Mouse (Mus musculus) ES-E14 (cell line): Measurements from ENCODE around the gene Bhmt2. TPM values are rescaled to one million over a fixed set of nuclear protein-coding genes. Genes with fewer than 3 reads are reported as not detected.

Experiments
- DNase-seq: peaks from one replicate; pipeline ENCODE4 v3.0.0-alpha.2; 2013; ENCODE audit warnings: low read depth, low spot score
- H3K27ac ChIP-seq: 2 replicates; pipeline ENCODE4 v1.5.1; 2012; ENCODE audit warnings: low read depth, mild to moderate bottlenecking, low read length, moderate library complexity, mixed read lengths; ENCODE audit not compliant: poor library complexity, insufficient read depth, severe bottlenecking
- H3K36me3 ChIP-seq: 2 replicates; pipeline ENCODE4 v1.6.1; 2012; ENCODE audit warnings: mild to moderate bottlenecking, low read length, moderate library complexity, mixed read lengths; ENCODE audit not compliant: control insufficient read depth, poor library complexity, insufficient read depth, severe bottlenecking
- H3K4me1 ChIP-seq, 2 experiments: fragments of 150-350 bp in 1 of 2; sonication (generic) in 1 of 2; 2 replicates each; pipeline ENCODE4 v1.6.1; 2012; ENCODE audit warnings: low read length in 2 of 2, mild to moderate bottlenecking in 1 of 2, mixed read lengths in 1 of 2; ENCODE audit not compliant: control insufficient read depth in 2 of 2, insufficient read depth in 2 of 2, poor library complexity in 1 of 2
- H3K4me3 ChIP-seq, 2 experiments: fragments of 150-350 bp in 1 of 2; sonication (generic) in 1 of 2; 2 replicates each; pipeline ENCODE4 v1.5.1; 2012; ENCODE audit warnings: low read length in 2 of 2, low read depth in 1 of 2, mild to moderate bottlenecking in 1 of 2, mixed read lengths in 1 of 2; ENCODE audit not compliant: insufficient read depth in 1 of 2, poor library complexity in 1 of 2, severe bottlenecking in 1 of 2
- H3K9ac ChIP-seq: 2 replicates; pipeline ENCODE4 v1.6.1; 2012; ENCODE audit warnings: low read depth, mild to moderate bottlenecking, low read length, mixed read lengths; ENCODE audit not compliant: poor library complexity, insufficient read depth, severe bottlenecking
- H3K9me3 ChIP-seq: fragments of 150-350 bp; sonication (generic); 2 replicates; pipeline ENCODE4 v1.6.1; 2012; ENCODE audit warnings: low read depth, mild to moderate bottlenecking, low read length; ENCODE audit not compliant: control insufficient read depth, insufficient read depth
- CHD2 ChIP-seq: IDR thresholded peaks from 2 replicates; pipeline ENCODE4 v1.6.1; 2014; ENCODE audit warnings: mild to moderate bottlenecking, low read depth, low read length, inconsistent platforms
- HCFC1 ChIP-seq: IDR thresholded peaks from 2 replicates; pipeline ENCODE4 v1.6.1; 2012; ENCODE audit warnings: low read length, inconsistent platforms, borderline replicate concordance; ENCODE audit not compliant: insufficient read depth
- MAFK ChIP-seq: IDR thresholded peaks from 2 replicates; pipeline ENCODE4 v1.6.1; 2014; ENCODE audit warnings: mild to moderate bottlenecking, low read depth, low read length, inconsistent platforms; ENCODE audit not compliant: insufficient read depth
- ZC3H11A ChIP-seq: IDR thresholded peaks from 2 replicates; pipeline ENCODE4 v1.6.1; 2012; ENCODE audit warnings: low read depth, mild to moderate bottlenecking, inconsistent platforms, low read length, borderline replicate concordance
- ZNF384 ChIP-seq: IDR thresholded peaks from 2 replicates; pipeline ENCODE4 v1.6.1; 2012; ENCODE audit warnings: low read depth, low read length, inconsistent platforms
- in situ Hi-C, 2 experiments: fragments of 600-800 bp; cut with MboI; formaldehyde crosslinking; loops; one replicate each; pipeline ENCODE4 v1.15.1; 2025; ENCODE audit warnings: low sequenced_read_pairs in 2 of 2, inconsistent platforms in 1 of 2; ENCODE audit not compliant: unreplicated experiment in 2 of 2
- total RNA-seq: library from RNA; depleted of rRNA; stranded (reverse); fragments of 300-350 nt; gene quantifications from 2 replicates; pipeline ENCODE4 v1.2.3, GENCODE M21; 2012

Bhmt2 gene
- total RNA-seq, 1 experiment: 0.62 TPM

DNA sequence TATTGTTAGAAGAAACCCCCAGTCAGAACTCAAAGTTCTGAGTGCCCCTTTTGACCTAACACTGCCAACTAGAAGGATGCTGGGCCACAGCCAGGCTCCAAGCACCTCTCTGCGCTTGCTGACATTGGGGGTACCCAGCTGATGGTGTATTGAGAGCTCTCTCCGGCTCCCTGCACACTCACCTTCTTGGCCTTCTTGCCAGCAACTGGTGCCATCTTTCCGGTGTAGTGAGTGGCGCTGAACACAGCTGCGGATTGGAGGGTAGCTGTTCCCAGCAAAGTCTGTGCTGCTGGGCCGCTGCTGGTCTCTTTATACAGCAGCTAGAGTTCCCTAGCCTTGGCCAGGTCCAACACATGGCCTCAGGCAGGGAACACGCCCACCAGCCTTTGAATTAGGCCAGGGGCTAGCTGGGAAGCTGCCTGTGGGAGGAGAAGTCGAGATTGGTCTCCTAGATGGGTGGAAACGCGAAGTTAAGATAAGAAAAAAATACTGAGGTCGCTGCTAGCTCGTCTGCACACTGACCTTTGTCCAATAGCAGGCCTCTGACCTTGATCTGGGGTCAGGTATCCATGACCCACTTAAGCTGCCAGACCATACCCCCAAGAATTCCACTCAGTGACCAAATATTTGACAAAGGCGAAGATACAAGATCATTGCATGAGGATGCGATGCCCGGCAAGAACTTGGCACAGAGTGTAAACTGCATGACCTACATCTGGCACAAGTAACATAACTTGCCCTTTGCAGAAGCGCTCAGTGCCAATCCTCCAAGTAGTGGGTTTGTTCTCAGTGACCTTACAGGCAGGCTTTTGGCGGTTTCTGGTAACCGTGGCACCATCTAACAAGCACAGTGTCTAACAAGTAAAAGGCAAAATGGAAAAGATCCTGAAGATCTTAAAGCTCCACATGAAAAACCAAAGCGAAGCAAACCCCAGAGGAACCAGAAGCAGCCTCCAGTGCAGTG is 36.5 kb downstream of the Bhmt2 start, which contains the start of gene Bhmt:
Gene Bhmt, minus strand, starts transcription at position 680 of the 964 bp plus-strand sequence.
- in situ Hi-C loops: no loop called here
- peaks cover 0 to 3% of the 10 kb centered on the region in 2 experiments; a peak in 1 of 4 replicates for H3K4me1 ChIP-seq
- H3K36me3 ChIP-seq: no peaks in the 10 kb centered on the region
- no peak within 1 kb of the TSS for H3K4me3 ChIP-seq
- no peak within 1 kb of the TSS for H3K9ac ChIP-seq
- no peak within 1 kb of the TSS for H3K27ac ChIP-seq
- no peak for DNase-seq
- H3K9me3 ChIP-seq: no peaks in the 10 kb centered on the region
- TF ChIP-seq CHD2 (no peak), ZNF384 (no peak), HCFC1 (no peak), ZC3H11A (no peak), MAFK (no peak)

DNA sequence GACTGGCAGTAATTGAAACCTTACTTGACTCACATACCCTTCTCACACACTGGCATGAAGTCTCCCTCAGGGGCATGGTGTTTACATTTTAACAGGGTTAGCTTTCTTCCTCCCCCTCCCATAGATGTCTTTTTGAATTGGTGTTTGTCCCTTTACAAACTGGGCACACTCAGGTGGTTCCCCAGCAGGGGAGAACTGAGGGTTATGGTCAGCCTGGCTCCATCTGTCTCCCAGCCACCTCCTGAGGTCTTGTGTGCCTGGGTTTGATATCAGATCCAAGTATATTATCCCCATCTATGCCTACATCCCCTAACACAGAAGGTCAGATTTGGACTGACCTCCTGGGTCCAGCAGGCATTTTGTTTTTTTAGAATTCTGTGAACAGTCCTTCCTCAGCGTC is 37.5 kb downstream of the Bhmt2 start:
- DNase-seq: no peak
- H3K4me3 ChIP-seq: no peak overlapping the region
- no peak overlapping the region for H3K9ac ChIP-seq
- no peak overlapping the region for H3K27ac ChIP-seq
- TF ChIP-seq MAFK (no peak), HCFC1 (no peak), ZC3H11A (no peak), ZNF384 (no peak), CHD2 (no peak)
- peaks cover 0 to 3% of the 10 kb centered on the region in 2 experiments; a peak in 1 of 4 replicates for H3K4me1 ChIP-seq
- H3K9me3 ChIP-seq: no peaks in the 10 kb centered on the region
- in situ Hi-C loops: no loop called here
- no peaks in the 10 kb centered on the region for H3K36me3 ChIP-seq

DNA sequence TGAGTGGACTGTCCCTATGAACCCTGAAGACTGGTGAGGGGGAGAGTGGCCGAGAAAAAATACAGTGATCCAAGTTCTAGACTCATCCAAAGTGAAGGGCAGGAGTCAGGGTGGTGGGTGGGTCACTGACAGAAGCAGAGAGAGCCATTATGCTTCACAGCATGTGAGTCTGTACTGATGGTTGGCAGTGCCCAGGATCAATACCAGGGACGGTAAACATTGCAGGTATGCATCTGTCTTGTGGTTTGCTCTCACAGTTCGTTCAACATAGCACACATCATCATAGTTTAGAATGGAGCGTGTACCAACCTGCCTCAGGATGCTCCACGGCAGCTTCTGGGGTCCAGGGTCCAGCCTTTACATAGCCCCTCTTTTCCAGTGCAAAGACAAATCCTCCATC is 41.2 kb downstream of the Bhmt2 start:
- peaks cover 0 to 3% of the 10 kb centered on the region in 2 experiments; a peak in 1 of 4 replicates for H3K4me1 ChIP-seq
- in situ Hi-C loops: no loop called here
- H3K4me3 ChIP-seq: no peak overlapping the region
- DNase-seq: no peak
- H3K27ac ChIP-seq: no peak overlapping the region
- H3K9ac ChIP-seq: no peak overlapping the region
- H3K9me3 ChIP-seq: no peaks in the 10 kb centered on the region
- H3K36me3 ChIP-seq: no peaks in the 10 kb centered on the region
- no peak for TF ChIP-seq MAFK
- TF ChIP-seq CHD2: no peak
- no peak for TF ChIP-seq ZC3H11A

DNA sequence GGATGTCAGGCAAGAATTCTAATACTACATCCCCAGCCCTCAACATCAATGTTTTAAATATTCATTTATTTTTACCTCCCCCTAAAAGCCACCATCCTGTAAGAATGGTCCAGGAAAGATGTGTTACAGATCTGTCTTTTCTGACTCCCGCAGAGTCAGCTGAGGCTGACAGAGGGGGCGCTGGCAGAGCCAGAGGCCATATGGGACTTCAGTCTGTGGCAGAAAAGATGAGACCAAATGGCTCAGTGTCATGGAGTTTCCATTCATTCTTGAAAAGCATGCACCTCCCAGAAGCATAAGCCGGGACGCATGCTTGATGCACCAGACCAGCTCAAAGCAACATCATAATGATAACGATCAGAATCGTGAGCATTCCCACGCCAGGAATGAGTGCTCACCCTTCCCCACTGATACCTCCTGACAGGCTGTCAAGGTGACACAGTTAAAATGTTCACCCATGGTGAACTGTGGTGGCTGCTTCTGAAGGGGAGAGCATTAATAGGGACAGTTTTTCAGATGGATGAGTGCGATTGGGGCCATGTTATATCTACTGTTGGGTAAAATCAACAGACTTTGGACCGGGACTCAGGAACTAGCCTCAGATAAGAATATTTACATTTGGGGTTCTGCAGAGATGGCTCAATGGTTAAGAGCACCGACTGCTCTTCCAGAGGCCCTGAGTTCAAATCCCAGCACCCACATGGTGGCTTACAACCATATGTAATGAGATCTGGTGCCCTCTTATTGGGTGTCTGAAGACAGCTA is 43.0 kb downstream of the Bhmt2 start:
- H3K9me3 ChIP-seq: no peaks in the 10 kb centered on the region
- H3K9ac ChIP-seq: no peak overlapping the region
- in situ Hi-C loops: no loop called here
- DNase-seq: no peak
- TF ChIP-seq HCFC1 (no peak), CHD2 (no peak), ZC3H11A (no peak), MAFK (no peak), ZNF384 (no peak)
- no peaks in the 10 kb centered on the region for H3K36me3 ChIP-seq
- no peaks in the 10 kb centered on the region for H3K4me1 ChIP-seq
- H3K4me3 ChIP-seq: no peak overlapping the region
- H3K27ac ChIP-seq: no peak overlapping the region
